Mouse (Mus musculus) neural tube, embryonic 10.5 days (tissue): ENCODE results near the gene Nat8f2.
"Not testable (repeated sequence)": the region's sequence is repeated elsewhere in the genome, so short reads cannot be mapped to it uniquely, and the experiment has no call there.

Experiments
- DNase-seq: peaks from one replicate; pipeline ENCODE4 v3.0.0-alpha.2; 2017; ENCODE audit warnings: low spot score; ENCODE audit errors: extremely low spot score

The Nat8f2 gene

GRCm38 (mm10) chr6:85864900-85865639 is 3.9 kb downstream of the Nat8f2 start:
- DNase-seq = peak; percentile 10

- peak; percentile 1 for DNase-seq
These were observed 5.1 kb downstream of the Nat8f2 start for GRCm38 (mm10) chr6:85863840-85864239.

GRCm38 (mm10) chr6:85863136-85863535 is 5.8 kb downstream of the Nat8f2 start:
- DNase-seq = no peak

- no peak for DNase-seq
These were observed 6.4 kb downstream of the Nat8f2 start for GRCm38 (mm10) chr6:85862565-85862964.

- DNase-seq = no peak
These were observed 7.7 kb downstream of the Nat8f2 start for GRCm38 (mm10) chr6:85861247-85861646.

GRCm38 (mm10) chr6:85856194-85856678 is 12.7 kb downstream of the Nat8f2 start:
- DNase-seq = no peak

GRCm38 (mm10) chr6:85853481-85853880 is 15.5 kb downstream of the Nat8f2 start:
- DNase-seq = no peak

GRCm38 (mm10) chr6:85851062-85851773 is 17.7 kb downstream of the Nat8f2 start:
- no peak for DNase-seq

GRCm38 (mm10) chr6:85849240-85849639 is 19.7 kb downstream of the Nat8f2 start:
- DNase-seq = no peak

GRCm38 (mm10) chr6:85848140-85848539 is 20.8 kb downstream of the Nat8f2 start:
- DNase-seq = no peak

- no peak for DNase-seq
These were observed 22.0 kb downstream of the Nat8f2 start for GRCm38 (mm10) chr6:85846921-85847320.

- DNase-seq = not testable (repeated sequence)
These were observed 25.1 kb downstream of the Nat8f2 start for GRCm38 (mm10) chr6:85843677-85844458.

GRCm38 (mm10) chr6:85839982-85840381 is 29.0 kb downstream of the Nat8f2 start:
- DNase-seq = no peak

GRCm38 (mm10) chr6:85838674-85839073 is 30.3 kb downstream of the Nat8f2 start:
- no peak for DNase-seq

GRCm38 (mm10) chr6:85837307-85837706 is 31.7 kb downstream of the Nat8f2 start:
- DNase-seq = peak; percentile 23

GRCm38 (mm10) chr6:85836827-85837226 is 32.1 kb downstream of the Nat8f2 start:
- not testable (repeated sequence) for DNase-seq

GRCm38 (mm10) chr6:85836098-85836497 is 32.9 kb downstream of the Nat8f2 start:
- DNase-seq = not testable (repeated sequence)

GRCm38 (mm10) chr6:85835104-85835503 is 33.9 kb downstream of the Nat8f2 start:
- DNase-seq = not testable (repeated sequence)

- not testable (repeated sequence) for DNase-seq
These were observed 34.4 kb downstream of the Nat8f2 start for GRCm38 (mm10) chr6:85834504-85835100.

GRCm38 (mm10) chr6:85831796-85832321 is 37.1 kb downstream of the Nat8f2 start, which contains the start of gene Nat8:
Gene Nat8 (minus strand): TSS chr6:85832082.
- no peak for DNase-seq

- DNase-seq = no peak
These were observed 39.5 kb downstream of the Nat8f2 start for GRCm38 (mm10) chr6:85829462-85829861.
